Mouse (Mus musculus) thymus, adult 2 months (tissue): ENCODE results near the gene Apobec4. TPM values are rescaled to one million over a fixed set of nuclear protein-coding genes. Genes with fewer than 3 reads are reported as not detected.

Experiments used
- DNase-seq: peaks from one replicate; pipeline ENCODE4 v3.0.0; 2021
- H3K27ac ChIP-seq: fragments of 200-500 bp; 2 replicates; pipeline ENCODE4 v1.5.1; 2012; ENCODE audit warnings: low read length, control low read depth; ENCODE audit not compliant: control insufficient read depth, insufficient read depth
- H3K27me3 ChIP-seq: fragments of 200-500 bp; 2 replicates; pipeline ENCODE4 v1.6.1; 2012; ENCODE audit warnings: mild to moderate bottlenecking, low read length, moderate library complexity, mixed read lengths; ENCODE audit not compliant: control insufficient read depth, insufficient read depth
- H3K36me3 ChIP-seq: fragments of 200-500 bp; 2 replicates; pipeline ENCODE4 v1.6.1; 2012; ENCODE audit warnings: mild to moderate bottlenecking, low read length, moderate library complexity; ENCODE audit not compliant: control insufficient read depth, insufficient read depth
- H3K4me1 ChIP-seq: fragments of 200-500 bp; replicated peaks from 2 replicates; pipeline ENCODE4 v1.6.1; 2012; ENCODE audit warnings: low read length; ENCODE audit not compliant: control insufficient read depth, insufficient read depth
- H3K4me3 ChIP-seq: fragments of 200-500 bp; 2 replicates; pipeline ENCODE4 v1.5.1; 2012; ENCODE audit warnings: mild to moderate bottlenecking, low read length, control low read depth, moderate library complexity; ENCODE audit not compliant: control insufficient read depth, insufficient read depth
- CTCF ChIP-seq: fragments of 200-500 bp; IDR thresholded peaks from 2 replicates; pipeline ENCODE4 v1.5.1; 2012; ENCODE audit warnings: mild to moderate bottlenecking, control low read depth, low read length, moderate library complexity, borderline replicate concordance; ENCODE audit not compliant: control insufficient read depth, poor library complexity, insufficient read depth; ENCODE audit errors: extremely low read depth
- POLR2A ChIP-seq: fragments of 200-500 bp; IDR thresholded peaks from 2 replicates; pipeline ENCODE4 v1.6.1; 2012; ENCODE audit warnings: mild to moderate bottlenecking, low read length, control low read depth, moderate library complexity; ENCODE audit not compliant: control insufficient read depth, poor library complexity, insufficient read depth; ENCODE audit errors: extremely low read depth
- WGBS: fragments of 180-500 bp; shearing (Covaris S2); methylation state at CpG from one replicate; pipeline ENCODE4 v1.1.7; 2018; 5-methylcytosine and 5-hydroxymethylcytosine counted together
- polyA plus RNA-seq: library from polyadenylated mRNA; depleted of rRNA; stranded (reverse); fragments of >200 nt; gene quantifications from 2 replicates; pipeline ENCODE4 v1.2.3, GENCODE M21; 2012

Apobec4 gene
- polyA plus RNA-seq, 1 experiment = not detected

DNA sequence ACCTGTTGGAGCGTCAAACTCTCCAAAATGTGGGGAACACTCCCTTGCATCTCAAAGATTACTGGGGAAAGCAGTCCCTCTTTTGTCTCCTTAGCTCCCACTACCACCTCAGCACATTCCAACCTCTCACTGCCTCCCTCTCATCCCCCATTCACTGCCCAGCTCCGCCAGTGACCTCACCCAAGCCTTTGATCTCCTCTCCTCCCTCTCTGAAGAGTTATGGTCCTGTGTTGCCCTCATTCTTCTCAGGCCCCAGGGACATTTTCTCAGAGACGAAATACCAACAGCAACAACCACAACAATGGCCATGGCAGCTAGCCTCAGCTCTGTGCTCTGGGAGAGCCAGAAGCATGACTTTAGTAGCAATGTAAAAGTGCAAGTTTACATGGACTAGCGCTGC, 40.9 kb downstream of the Apobec4 start:
- TF ChIP-seq POLR2A (no peak), CTCF (no peak)
- Histone ChIP-seq H3K4me1 (no peaks in the 10 kb centered on the region), H3K36me3 (no peaks in the 10 kb centered on the region), H3K4me3 (no peak overlapping the region), H3K27ac (no peak overlapping the region), H3K27me3 (no peaks in the 10 kb centered on the region)
- no peak for DNase-seq
- 83% methylated on average over 4 of the region's 4 CpGs for WGBS

DNA sequence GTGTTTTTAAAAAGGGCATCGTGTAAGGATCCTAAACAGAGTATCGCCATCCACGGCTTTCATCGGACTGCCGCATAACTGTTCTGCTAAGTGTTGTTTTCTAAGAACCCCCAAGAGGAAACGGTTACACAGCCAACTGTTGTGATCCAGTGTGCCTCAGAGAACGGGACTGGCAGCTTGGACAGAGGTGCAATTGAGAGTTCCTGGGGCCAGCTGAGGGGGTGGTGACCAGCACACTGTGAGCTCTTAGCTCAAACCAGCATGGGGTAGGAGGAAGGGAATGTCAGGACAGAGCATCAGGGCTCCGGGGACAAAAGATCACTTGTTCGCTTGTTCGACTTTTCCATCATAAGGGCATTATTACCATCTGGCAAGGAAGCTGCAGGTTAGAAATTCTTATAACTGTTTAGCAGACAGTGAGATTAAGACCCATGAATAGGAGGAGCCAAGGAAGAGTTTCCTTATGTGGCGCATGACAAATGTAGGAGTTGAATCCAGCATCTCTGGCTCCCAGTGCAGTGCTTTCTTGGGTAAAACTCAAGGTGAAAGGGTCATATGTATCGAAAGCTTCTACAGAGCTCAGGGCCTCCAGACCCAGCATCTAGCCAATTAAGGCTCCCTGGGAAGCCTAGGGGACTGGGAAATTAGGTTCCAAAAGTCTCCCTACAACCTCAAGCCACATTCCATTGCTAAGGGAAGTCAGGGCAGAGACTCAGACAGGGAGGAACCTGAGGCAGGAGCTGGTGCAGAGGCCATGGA, 42.6 kb downstream of the Apobec4 start:
- no peaks in the 10 kb centered on the region for H3K36me3 ChIP-seq
- TF ChIP-seq CTCF (no peak), POLR2A (no peak)
- 84% methylated on average over 12 of the region's 12 CpGs for WGBS
- no peaks in the 10 kb centered on the region for H3K27me3 ChIP-seq
- no peak overlapping the region for H3K4me3 ChIP-seq
- H3K4me1 ChIP-seq = no peaks in the 10 kb centered on the region
- no peak for DNase-seq
- H3K27ac ChIP-seq = no peak overlapping the region

DNA sequence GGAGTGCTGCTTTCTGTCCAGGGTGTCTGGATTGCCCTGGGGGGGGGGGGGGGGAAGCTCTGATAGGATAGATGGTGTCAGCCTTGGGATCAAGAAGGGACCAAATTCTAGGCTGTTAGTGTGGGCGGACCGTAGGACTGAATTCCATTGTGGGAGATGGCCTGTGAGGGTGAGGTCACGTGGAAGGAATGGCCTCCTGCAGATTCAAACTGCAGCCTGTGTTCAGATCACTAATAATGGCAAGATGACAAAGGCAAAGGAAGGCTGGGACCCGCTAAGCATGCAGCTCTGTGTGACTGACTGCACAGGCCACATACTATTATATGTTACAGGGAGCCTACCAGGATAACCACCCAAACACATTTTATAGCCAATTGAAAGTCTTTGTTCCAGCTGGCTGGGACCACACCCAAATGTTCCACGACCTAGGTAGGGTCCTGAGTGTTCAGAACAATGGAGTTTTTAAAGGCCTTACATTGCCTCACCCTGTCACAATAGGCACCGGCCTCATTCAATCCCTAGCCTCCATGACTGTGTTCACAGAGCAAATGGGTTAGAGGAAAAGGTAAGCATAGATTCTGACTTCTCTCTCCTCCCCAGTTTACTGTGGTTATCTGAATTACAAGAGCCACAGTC, 43.3 kb downstream of the Apobec4 start:
- no peak overlapping the region for H3K4me3 ChIP-seq
- no peak for DNase-seq

DNA sequence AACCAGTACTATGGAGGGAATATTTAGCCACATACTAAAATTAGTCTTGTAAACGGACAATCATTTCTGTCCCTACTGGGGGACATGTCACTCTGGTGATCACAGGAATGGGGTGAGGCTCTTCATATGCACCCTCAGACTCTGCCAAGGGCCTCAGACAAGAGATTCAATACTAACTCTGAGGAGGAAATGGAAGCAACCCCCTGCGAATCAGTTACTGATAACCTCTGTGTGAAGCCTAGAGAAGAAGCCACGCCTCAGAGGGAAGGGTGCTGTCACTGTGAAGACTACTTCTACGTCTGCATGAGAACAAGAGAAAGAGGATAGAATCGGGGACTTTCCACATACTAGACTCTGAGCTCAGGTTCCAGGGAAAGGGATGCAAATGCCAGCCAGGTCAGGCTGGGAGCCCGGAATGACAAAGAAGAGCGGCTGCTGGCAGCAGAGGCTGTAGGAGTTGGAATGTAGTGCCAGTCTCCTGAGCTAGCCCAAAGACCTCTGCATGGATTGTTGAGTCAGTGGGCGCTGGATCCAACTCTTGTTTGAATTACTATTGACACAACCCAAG, 45.4 kb downstream of the Apobec4 start:
- Histone ChIP-seq H3K36me3 (no peaks in the 10 kb centered on the region), H3K27ac (no peak overlapping the region), H3K27me3 (no peaks in the 10 kb centered on the region), H3K4me1 (no peaks in the 10 kb centered on the region), H3K4me3 (no peak overlapping the region)
- 90% methylated on average over 8 of the region's 8 CpGs for WGBS
- DNase-seq = no peak
- no peak for TF ChIP-seq POLR2A
- TF ChIP-seq CTCF = no peak

More for the DNA sequence above, 43.3 kb downstream of the Apobec4 start:
- Histone ChIP-seq H3K4me1 (no peaks in the 10 kb centered on the region), H3K36me3 (no peaks in the 10 kb centered on the region), H3K27me3 (no peaks in the 10 kb centered on the region), H3K27ac (no peak overlapping the region)
- TF ChIP-seq POLR2A (no peak), CTCF (no peak)
- 88% methylated on average over 6 of the region's 6 CpGs for whole genome bisulfite sequencing

DNA sequence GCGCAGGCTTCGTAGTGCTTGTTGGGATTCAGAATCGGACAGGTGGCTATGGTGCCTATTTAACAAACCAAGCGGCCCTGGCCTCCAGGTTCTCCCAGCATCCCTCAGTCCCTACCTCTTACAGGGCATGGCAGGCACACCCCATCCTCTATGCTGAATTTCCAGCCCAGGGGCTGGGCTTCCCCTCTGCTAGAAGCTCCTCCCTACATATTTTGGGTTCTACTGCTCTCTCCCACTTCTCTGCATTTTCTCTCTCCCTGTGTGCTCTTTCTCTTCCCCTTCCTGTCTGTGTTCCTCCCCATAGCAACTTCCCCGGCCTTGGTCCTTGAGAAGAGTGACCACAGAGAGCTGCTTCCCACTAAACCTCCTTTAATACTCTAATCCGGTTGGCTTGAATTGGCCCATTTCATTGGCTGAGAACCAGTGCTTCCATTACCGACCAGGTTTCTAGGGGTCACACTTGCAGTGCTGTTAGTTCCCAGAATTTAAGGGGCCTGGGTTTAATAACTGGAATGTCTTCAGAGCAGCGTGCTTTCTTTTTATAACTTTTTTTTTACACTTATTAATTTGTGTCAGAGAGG, 46.4 kb downstream of the Apobec4 start:
- no peak for TF ChIP-seq CTCF
- no peak for TF ChIP-seq POLR2A

DNA sequence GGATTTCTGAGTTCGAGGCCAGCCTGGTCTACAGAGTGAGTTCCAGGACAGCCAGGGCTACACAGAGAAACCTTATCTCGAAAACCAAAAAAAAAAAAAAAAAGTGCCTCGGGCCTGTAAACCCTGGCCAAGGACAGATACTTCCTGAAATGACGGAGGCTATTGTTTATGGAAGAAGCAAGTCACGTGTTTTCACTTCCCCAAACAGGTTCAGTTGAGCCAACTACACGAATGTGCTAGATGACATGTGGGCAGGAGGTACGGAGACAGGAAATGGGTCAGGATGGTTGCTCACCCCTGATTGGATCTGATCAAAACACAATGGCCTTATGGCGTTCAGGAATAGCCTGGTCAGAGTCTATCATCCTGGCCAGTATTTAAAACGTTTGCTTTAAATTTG, 47.8 kb downstream of the Apobec4 start:
- Histone ChIP-seq H3K4me1 (no peaks in the 10 kb centered on the region), H3K4me3 (no peak overlapping the region), H3K27me3 (no peaks in the 10 kb centered on the region), H3K36me3 (no peaks in the 10 kb centered on the region), H3K27ac (no peak overlapping the region)
- no peak for TF ChIP-seq POLR2A
- TF ChIP-seq CTCF = no peak
- 31% methylated on average over 9 of the region's 9 CpGs for WGBS
- no peak for DNase-seq

More for the DNA sequence above, 46.4 kb downstream of the Apobec4 start:
- DNase-seq = no peak
- Histone ChIP-seq H3K27ac (no peak overlapping the region), H3K4me3 (no peak overlapping the region), H3K4me1 (no peaks in the 10 kb centered on the region), H3K27me3 (no peaks in the 10 kb centered on the region), H3K36me3 (no peaks in the 10 kb centered on the region)
- 87% methylated on average over 8 of the region's 8 CpGs for WGBS
